Mouse (Mus musculus): ENCODE measurements around the gene Rasgef1c. TPM values are rescaled to one million over a fixed set of nuclear protein-coding genes. Genes with fewer than 3 reads are reported as not detected.

The Rasgef1c gene
- total RNA-seq (2017) = 0.15 TPM in 1 of 2 replicates, not detected in the other

DNA sequence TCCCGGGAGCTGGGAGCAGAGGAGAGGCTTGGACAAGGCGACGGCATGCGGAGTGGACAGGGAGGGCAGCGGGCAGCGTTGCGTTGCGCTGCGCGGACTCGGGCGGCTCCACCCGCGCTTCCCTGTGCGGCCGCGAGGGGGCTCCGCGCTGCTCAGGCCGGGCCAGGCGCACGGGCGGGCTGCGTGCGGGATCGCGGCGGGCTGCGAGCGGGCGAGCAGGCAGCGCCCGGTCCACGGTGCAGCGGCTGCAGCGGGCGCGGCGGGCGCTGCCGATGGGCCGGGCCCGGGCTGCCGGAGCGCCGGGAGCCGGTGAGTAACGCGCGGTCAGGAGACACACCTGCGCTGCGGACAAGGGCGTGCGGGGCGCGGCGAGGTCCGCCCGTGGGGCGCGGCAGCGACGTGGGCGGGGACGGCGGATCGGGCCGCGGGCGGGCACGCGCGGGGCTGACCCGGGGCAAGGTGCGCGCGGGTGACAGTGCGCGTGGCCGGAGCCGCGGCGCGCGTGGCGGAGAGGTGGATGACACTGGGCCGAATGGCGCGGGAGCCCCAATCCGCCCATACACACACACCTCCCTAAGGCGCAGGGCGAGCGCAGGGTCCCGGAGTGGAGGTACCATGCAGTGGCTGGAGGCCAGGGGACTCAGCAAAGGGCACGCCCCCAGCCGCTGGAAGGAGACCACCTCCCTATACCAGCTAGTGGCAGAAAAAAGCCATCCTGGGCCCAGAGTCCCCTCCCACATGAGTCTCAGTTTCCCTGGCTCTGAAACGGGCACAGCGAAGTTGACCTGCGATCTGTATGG lies at the start of gene Rasgef1c:
Gene Rasgef1c (plus strand): TSS at position 177 of the 800 bp plus-strand sequence.
- peak; percentile 49 to 70; a peak in 2 of 4 replicates for ATAC-seq (replicated peaks in 1 of 2; ENCODE audit: insufficient read depth in 1 of 2, low FRiP score in 2 of 2, low TSS enrichment in 1 of 2, low read depth in 1 of 2, poor library complexity in 2 of 2, severe bottlenecking in 2 of 2)

DNA sequence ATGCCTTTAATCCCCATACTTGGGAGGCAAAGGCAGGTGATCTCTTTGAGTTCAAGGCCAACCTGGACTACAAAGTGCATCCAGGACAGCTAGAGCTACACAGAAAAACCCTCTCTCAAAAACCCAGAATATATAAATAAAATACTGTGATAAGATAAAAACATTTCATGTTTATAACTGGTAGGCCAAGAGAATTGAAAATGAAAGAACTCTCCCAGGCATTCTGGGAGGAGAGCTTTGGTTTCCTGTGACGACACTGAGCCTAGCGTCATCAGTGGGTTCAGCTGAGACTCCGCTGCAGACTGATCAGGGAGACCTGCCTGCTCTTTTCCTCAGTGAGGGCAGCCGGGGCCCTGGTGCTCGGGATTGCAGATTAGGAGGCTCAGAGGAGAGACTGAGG lies 46.5 kb upstream of the Rasgef1c start:
- ATAC-seq (replicated peaks in 1 of 2; ENCODE audit: insufficient read depth in 1 of 2, low FRiP score in 2 of 2, low TSS enrichment in 1 of 2, low read depth in 1 of 2, poor library complexity in 2 of 2, severe bottlenecking in 2 of 2) = no peak

DNA sequence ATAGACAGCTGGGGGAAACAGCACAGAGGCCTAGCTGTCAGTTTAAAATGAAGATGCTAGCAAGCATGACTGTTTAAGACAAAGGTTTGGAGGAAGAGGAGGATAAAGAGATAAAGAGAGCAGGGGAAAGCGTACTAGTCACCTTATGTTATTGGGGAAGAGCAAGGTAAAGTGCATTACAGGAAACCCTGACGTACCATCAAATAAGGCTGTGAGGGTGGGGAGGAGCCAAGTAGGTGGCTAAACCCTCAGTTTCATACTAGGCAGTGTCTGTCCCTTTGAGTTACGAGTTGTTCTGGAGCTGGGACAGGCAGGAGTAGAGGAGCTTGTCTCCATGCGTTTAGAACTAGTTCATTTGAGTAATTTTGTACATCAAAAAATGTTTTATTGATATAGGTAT lies 40.5 kb upstream of the Rasgef1c start:
- ATAC-seq (replicated peaks in 1 of 2; ENCODE audit: insufficient read depth in 1 of 2, low FRiP score in 2 of 2, low TSS enrichment in 1 of 2, low read depth in 1 of 2, poor library complexity in 2 of 2, severe bottlenecking in 2 of 2) = no peak

DNA sequence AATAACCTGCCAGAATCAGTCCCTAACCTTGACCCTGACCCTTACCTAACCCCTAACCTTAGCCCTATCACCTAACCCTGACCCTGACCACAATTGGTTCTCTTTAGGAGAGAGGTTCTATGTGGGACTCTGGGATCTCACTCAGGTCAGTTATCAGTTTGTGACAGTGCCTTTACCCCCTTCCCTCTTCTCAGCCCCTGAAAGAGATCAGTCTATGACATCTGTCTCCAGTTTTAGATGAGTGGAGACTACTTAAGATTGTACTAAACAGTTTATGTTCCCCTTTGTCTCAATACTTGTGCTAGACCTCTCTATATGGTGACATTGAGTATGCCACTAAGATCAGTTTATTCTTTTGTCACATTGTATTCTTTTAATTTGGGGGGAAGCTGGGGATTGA lies 37.7 kb upstream of the Rasgef1c start:
- ATAC-seq (replicated peaks in 1 of 2; ENCODE audit: insufficient read depth in 1 of 2, low FRiP score in 2 of 2, low TSS enrichment in 1 of 2, low read depth in 1 of 2, poor library complexity in 2 of 2, severe bottlenecking in 2 of 2) = no peak

DNA sequence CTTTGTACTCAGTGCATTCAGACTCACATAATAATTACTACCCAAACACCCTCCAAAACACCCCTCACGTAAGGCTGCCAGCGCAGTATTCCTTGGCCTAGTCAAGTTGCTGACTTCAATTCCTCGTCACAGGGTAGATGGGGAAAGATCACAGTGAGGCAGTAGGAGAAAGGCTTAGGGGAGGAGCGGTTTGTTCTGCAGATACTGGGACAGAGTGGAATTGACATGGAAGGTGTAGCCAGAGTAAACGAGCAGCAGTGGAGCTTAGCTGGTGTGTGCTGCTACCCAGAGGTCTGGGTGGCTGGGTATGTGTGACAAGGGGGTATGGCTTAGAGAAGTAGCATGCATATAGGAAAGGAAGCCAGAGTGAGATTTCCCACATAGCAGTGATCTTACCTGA lies 34.3 kb upstream of the Rasgef1c start:
- ATAC-seq (replicated peaks in 1 of 2; ENCODE audit: insufficient read depth in 1 of 2, low FRiP score in 2 of 2, low TSS enrichment in 1 of 2, low read depth in 1 of 2, poor library complexity in 2 of 2, severe bottlenecking in 2 of 2) = no peak

DNA sequence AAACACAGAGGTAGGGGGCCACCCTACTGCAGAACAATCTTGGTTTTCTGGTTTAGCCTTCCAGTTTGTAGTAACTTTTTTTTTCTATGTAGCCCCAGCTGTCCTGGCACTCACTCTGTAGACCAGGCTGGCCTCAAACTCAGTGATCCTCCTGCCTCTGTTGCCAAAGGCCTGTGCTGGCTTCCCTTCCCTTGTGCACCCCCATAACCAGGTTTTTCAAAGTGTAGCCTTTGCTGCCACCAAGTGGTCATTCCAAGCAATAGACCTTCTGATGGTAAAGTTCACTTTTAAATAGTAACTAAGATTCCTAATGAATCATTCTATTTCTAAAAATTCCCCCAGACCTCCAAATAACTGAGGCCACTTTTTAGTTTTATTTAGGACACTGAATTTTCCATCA lies 31.9 kb upstream of the Rasgef1c start:
- ATAC-seq (replicated peaks in 1 of 2; ENCODE audit: insufficient read depth in 1 of 2, low FRiP score in 2 of 2, low TSS enrichment in 1 of 2, low read depth in 1 of 2, poor library complexity in 2 of 2, severe bottlenecking in 2 of 2) = peak; percentile 73 to 85; a peak in 3 of 4 replicates

DNA sequence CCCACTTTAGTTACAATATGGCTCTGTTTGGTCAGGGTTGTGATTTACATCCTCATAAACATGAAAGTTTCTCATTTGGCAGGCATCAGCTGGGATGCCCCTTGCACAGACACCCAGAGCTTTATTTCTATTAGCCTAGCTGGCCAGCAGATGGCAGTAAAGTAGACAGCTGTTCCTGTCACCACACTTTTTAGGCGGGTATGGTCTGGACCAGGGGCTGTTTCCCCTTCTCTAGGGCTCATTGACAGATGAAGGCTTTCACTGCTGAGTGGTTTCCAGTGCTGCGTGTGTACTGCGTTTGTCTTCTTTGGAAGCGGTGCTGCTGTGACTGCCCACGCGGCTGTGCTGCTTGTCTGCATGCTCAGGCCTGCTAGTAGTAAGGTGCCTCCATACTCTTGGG lies 29.7 kb upstream of the Rasgef1c start:
- peak; percentile 43 to 54; a peak in 2 of 4 replicates for ATAC-seq (replicated peaks in 1 of 2; ENCODE audit: insufficient read depth in 1 of 2, low FRiP score in 2 of 2, low TSS enrichment in 1 of 2, low read depth in 1 of 2, poor library complexity in 2 of 2, severe bottlenecking in 2 of 2)

DNA sequence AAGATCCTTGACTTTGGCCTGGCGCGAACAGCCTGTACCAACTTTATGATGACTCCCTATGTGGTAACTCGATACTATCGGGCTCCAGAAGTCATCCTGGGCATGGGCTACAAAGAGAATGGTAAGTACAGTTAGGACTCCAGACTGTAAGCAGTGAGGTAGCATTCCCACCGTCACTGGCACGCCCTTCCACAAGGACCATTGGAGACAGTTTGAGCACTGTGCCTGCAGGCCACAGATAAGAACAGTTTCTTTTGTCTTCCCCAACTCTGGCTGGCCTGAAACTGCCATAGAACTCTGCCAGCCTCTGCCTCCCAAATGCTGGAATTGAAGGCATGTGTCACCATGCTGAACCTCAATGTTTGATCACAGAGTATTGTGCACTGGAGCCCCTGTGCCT lies 28.9 kb upstream of the Rasgef1c start:
- ATAC-seq (replicated peaks in 1 of 2; ENCODE audit: insufficient read depth in 1 of 2, low FRiP score in 2 of 2, low TSS enrichment in 1 of 2, low read depth in 1 of 2, poor library complexity in 2 of 2, severe bottlenecking in 2 of 2) = peak in 1 of 2 experiments; percentile 24; a peak in 1 of 4 replicates

DNA sequence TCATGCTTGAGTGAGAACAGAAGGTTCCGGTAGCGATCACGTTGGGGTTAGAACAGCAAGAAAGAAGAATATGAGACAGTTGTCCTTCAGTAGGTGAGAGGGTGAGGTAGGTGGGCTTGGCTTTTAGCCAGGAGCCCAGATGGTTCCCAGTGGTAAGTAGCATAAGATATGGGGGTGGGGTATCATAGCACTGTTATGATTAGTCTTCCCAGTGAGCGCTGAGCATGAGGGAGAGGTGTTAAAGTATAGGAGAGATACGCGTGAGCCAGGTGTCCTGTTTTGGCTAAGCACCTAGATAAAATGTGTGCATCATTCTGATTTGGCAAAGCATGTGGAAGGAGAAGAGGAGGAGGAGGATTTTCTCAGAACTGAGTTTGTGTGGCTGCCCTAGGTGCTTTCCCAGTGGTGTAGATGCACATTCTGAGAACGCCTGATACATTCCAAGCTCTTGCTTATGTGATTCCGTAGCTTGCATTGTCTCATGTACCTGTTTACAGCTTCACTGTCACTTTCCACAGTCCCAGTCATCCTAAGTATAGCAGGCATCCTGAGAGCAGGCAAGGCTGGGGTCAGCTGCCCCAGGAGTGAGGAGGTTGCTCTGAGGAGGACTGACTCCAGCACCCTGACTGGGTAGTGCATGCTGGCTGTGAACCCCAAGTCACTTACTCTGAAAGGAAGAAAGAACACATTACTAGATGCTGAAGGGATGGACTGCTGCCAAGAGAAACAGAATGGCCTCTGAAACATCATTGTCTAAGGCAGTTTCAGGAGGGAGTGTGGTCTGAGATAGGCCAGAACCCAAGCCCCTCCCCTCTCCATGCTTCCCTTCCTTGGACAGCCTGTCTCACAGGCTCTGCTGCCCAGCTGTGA lies 24.5 kb upstream of the Rasgef1c start:
- no peak for ATAC-seq (replicated peaks in 1 of 2; ENCODE audit: insufficient read depth in 1 of 2, low FRiP score in 2 of 2, low TSS enrichment in 1 of 2, low read depth in 1 of 2, poor library complexity in 2 of 2, severe bottlenecking in 2 of 2)

DNA sequence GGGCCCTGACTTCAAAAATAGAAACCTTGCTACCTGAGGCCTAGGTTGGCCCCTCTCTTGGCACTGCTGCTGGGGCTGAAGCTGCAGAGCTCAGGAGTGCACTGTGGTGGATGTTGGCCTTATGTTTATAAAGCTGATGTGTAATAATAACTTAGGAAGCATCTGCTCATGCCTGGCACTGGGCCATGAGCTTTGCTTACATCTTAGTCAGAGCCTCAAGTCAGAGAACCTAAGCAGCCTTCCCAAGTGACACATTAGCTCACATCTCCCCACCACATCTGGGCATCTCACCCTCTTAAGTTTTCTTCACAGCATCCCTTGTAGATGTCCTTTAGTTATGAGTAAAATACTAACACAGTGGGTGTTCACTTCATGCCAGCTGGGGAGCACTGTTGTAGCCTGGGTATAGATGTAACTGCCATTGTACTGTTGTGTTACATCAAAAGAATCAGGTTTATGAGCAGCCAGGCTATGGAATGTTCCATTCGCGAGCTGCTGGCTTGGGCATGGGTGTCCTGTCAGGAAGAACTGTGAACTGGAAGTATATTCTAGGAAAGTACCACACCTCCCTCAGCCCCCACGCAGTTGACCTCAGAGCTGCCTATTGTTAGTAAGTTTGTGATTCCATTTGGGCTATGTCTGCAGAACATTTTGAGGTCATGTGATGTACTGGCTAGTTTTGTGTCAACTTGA lies 21.5 kb upstream of the Rasgef1c start:
- no peak for ATAC-seq (replicated peaks in 1 of 2; ENCODE audit: insufficient read depth in 1 of 2, low FRiP score in 2 of 2, low TSS enrichment in 1 of 2, low read depth in 1 of 2, poor library complexity in 2 of 2, severe bottlenecking in 2 of 2)

DNA sequence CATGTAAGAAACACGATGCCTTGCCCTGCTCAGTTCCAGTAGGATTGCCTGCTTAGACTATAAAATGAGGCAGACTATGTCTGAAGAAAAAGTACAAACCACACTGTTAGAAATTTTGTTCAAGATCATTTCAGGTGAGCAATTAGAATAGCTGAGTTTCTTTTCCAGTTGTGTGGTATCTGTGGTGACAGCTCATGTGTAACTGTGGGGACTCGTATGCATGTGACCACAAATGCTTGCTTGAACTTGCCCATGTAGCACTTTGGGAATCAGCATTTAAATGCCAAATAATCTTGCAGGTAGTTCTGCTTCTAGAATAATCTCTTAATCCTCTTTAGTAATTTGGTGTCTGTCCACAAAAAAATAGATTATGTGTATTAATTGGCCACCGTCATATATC lies 18.2 kb upstream of the Rasgef1c start:
- ATAC-seq (replicated peaks in 1 of 2; ENCODE audit: insufficient read depth in 1 of 2, low FRiP score in 2 of 2, low TSS enrichment in 1 of 2, low read depth in 1 of 2, poor library complexity in 2 of 2, severe bottlenecking in 2 of 2) = no peak

DNA sequence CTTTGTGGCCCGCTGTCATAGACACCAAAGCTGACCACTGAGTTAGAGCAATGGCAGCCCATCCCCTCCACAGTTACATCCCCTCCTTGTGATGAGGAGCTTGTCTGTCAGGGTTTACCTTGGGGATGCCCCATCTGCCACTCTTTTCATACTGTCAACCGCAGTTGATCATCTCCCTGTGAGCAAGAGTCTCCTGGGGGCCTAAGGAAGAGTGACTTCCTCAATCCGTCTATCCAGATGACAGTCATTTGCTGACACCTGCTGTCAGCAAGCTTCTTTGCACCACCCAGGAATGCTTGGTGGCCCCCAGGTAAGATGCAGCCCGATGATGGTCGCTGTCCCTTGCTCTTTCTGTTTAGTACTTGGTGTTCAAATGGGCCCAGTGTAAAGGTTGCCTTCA lies 13.2 kb upstream of the Rasgef1c start:
- no peak for ATAC-seq (replicated peaks in 1 of 2; ENCODE audit: insufficient read depth in 1 of 2, low FRiP score in 2 of 2, low TSS enrichment in 1 of 2, low read depth in 1 of 2, poor library complexity in 2 of 2, severe bottlenecking in 2 of 2)

DNA sequence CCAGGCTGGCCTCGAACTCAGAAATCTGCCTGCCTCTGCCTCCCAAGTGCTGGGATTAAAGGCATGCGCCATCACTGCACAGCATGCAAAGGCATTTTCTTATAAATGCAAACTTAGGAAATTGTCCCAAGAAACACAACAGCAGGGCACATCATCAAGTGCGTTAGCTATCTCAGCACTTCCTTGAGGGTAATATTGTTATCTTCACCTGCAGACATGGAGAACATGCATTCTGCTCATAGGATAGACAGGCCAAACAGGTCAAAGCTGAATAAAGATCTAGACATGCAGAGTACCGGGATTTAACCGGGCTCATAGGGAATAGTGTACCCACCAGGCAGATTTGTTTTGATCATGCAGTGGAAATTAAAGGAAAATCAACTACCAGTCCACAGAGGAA lies 9.6 kb upstream of the Rasgef1c start:
- no peak for ATAC-seq (replicated peaks in 1 of 2; ENCODE audit: insufficient read depth in 1 of 2, low FRiP score in 2 of 2, low TSS enrichment in 1 of 2, low read depth in 1 of 2, poor library complexity in 2 of 2, severe bottlenecking in 2 of 2)

DNA sequence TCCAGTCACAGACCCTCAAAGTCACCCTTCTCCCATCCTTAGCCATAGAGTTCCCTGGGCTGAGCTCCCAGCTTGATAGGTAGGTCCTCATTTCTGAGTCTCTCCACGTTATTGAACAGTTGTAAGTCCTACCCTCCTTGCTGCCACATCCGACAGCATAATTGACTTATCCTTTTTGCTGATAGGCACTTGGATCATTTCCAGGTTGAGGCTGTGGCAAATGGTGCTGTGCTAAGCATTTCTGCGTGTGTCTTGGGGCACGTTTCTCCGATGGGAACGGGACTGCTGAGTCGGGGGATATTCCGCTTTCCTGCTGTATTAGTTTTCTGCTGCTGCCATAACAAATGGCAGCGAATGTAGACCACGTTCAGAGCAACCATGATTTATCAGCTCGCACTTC lies 7.8 kb upstream of the Rasgef1c start:
- ATAC-seq (replicated peaks in 1 of 2; ENCODE audit: insufficient read depth in 1 of 2, low FRiP score in 2 of 2, low TSS enrichment in 1 of 2, low read depth in 1 of 2, poor library complexity in 2 of 2, severe bottlenecking in 2 of 2) = no peak

DNA sequence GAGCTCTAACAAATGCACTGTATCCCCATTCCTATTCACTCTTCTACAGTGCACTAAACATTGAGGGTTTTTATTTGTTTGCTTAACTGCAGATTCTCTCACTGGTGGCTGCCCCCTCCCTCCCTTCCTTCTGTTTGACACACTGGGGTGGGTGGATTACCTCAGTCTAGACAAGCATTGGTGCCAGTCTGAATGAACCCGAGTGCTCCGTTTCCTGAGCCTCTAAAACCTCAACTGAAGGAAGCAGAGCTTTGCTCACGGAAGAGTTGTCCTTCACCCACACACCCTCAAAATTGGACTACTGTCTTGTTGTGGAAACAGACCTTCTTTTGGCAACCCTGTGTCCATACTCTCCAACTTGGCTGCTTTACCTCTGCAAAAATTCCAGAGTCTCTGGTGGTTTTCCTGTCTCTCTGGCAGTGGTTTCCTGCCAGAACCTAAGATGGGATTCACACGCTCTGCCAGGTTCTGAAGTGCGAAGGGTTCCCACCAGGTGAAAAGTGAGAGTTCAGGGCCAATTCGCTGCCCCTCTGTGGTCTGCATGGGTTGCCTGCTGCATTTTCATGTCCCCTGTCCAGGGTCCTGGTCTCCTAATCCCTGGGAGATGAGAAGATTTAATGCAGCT lies 5.6 kb upstream of the Rasgef1c start:
- ATAC-seq (replicated peaks in 1 of 2; ENCODE audit: insufficient read depth in 1 of 2, low FRiP score in 2 of 2, low TSS enrichment in 1 of 2, low read depth in 1 of 2, poor library complexity in 2 of 2, severe bottlenecking in 2 of 2) = peak; percentile 6 to 53; a peak in 1 of 4 replicates

DNA sequence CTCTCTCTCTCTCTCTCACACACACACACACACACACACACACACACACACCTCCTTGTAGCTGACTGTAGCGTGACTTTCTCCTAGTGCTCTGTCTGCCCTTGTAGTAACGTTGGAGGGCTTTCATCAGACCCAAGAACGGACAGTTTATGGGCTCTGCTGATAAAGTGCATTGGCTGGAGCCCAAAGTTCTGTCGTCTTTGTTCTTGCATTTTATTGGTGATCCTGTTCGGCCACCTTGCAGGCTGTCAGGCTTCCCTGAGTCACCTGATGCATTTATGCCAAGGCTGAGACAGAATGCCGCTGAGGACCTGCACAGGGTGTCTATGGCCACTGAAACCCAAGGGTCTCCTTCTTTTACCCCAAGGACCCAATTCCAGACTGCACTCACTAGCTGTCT lies 1.6 kb upstream of the Rasgef1c start:
- peak in 1 of 2 experiments; percentile 16; a peak in 1 of 4 replicates for ATAC-seq (replicated peaks in 1 of 2; ENCODE audit: insufficient read depth in 1 of 2, low FRiP score in 2 of 2, low TSS enrichment in 1 of 2, low read depth in 1 of 2, poor library complexity in 2 of 2, severe bottlenecking in 2 of 2)

DNA sequence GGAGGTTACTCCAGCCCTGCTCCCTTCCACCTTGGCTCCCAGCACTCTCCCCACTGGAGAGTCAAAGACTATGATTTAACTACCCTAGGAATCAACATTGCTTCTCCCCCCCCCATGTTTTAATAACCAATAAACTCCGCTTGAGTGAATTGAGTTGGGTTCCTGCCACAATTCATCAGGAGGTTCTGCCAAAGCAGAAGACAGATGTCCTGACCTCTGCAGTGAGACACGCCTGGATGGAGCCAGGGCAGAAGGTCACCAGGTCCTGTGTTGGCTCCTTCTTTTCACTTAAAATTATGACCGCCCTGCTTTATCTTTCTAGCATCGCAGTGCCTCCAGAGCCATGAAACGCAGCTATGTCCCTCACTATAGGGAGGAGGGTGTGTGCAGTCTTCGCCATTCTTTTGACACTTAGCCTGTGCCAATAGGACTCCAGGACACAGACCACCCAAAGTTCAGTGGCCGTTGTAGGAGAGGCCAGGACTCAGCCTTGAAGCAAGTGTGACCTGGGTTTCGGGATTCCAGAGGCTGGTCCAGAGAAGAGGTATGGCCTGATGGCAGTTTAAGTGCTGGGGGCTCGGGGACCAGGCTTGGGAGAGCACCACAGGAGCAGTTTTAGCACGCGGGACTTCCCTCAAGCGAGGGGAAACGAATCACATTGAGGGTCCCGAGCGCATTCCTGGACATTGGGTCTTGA lies 525 bp upstream of the Rasgef1c start:
- no peak for ATAC-seq (replicated peaks in 1 of 2; ENCODE audit: insufficient read depth in 1 of 2, low FRiP score in 2 of 2, low TSS enrichment in 1 of 2, low read depth in 1 of 2, poor library complexity in 2 of 2, severe bottlenecking in 2 of 2)

Data from hematopoietic stem cell, adult 5-6 weeks (primary cell).